Mouse (Mus musculus) telencephalon, adult 2 months (tissue): ENCODE data around the gene Nme1.
"Not testable (repeated sequence)": the region's sequence is repeated elsewhere in the genome, so short reads cannot be mapped to it uniquely, and the experiment has no call there.

Experiments
- DNase-seq: peaks from one replicate; pipeline ENCODE4 v3.0.0-alpha.2; 2011; ENCODE audit warnings: low read depth, low spot score

The Nme1 gene

DNA sequence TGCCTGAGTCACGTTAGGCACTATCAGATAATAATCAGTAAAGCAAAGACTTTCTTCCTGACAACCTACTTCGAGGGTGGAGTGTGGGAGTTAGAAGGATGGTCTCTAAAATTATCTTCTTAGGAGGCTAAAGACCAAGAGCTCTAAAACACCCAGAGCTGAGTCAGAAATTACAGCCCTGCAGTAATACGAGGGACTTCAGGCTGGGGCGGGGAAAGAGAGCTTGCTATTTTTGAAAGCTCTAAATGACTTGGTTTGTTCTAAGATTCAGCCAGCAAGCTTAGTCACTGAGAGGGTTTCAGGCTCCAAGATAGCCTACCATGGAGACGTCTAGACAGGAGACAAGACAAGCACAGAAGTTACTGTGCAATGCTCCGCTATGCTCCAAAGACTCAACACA is 2.9 kb downstream of the Nme1 start:
- peak; percentile 68 for DNase-seq

GRCm38 (mm10) chr11:93963013-93963412 is 5.3 kb downstream of the Nme1 start:
- DNase-seq = no peak

DNA sequence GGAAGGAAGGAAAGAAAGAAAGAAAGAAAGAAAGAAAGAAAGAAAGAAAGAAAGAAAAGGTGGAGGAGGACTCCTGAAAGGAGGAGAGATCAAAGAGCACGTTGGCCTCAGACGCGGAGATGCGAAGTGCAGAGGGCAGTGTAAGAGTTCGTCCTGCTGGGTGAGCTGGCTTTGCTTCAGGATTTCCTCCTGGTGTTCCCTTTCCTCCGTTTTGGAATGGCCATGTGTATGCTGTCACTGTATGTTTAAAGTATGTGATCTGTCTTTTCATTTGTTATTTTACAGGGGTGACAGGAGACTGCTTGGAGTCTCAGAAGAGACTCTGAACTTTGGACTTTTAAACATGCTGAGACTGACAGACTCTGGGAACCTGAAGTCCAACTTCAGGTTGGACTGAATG is 6.8 kb downstream of the Nme1 start:
- DNase-seq = no peak

DNA sequence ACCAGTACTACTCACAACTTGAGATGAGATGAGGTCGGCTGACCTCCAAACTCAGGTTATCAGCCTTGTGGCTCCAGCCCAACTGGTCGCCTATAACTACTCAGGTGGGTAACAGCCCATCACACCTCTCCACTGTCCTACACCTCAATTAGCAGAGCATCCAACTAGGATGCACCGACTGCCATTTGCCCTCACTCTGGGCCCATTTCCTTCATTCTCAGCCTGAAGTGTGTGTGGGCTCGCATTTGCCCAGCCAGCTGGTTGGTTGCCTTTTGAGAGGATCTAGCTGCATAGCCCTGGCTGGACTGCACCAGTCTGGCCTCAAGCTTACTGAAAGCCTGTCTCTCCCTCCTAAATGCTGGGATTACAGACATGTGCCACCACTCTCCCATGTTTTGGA is 10.6 kb downstream of the Nme1 start:
- no peak for DNase-seq

DNA sequence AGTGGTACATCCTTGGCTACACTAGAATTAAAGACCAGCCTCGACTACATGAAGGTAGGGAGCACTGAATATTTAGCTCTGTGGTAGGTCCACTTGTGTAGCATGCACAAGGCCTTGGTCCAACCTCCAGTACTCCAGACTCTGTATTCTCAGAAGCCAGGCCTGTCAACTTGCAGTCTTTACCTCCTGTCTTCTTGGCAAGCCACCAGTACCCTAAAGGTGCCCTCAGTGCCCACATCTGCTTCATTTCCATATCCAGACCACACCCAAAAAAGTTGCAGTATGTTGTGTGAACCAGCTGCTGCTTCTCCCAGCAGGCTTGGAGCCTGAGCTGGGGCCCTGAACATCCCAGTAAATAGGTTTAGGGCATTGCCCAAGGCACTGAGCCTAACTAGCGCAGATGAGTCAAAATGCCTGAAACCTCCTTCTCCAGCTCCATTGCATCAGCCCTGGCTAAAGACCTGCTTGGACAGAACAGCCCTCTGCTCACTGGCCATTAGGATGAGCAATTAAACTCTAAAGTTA is 11.2 kb downstream of the Nme1 start:
- no peak for DNase-seq

GRCm38 (mm10) chr11:93956159-93956558 is 12.2 kb downstream of the Nme1 start, which contains the start of gene Nme2:
TSS of gene Nme2 (minus strand) at chr11:93956259.
- DNase-seq = no peak

- peak; percentile 70 for DNase-seq
Measured at GRCm38 (mm10) chr11:93955256-93956150, 12.8 kb downstream of the Nme1 start.

- no peak for DNase-seq
Measured at GRCm38 (mm10) chr11:93954738-93955255, 13.5 kb downstream of the Nme1 start.

DNA sequence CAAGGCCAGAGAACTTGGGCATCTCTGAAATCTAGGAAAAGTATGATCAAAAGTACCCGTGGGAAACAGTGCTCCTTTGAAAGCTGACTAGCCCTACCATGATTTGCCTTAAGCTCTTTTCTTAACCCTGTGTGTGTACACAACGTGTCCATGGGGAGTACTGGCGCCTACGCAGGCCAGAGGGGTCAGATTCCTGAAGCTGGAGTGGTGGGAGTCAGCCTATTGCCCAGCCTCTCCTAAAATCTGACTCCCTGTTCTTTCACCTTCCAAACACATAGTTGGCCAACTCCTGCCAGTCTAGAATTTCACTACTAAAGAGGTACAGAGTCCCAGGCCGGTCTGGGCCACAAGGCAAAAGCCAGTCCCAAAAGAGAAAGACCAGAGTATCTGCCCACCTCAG is 15.9 kb downstream of the Nme1 start:
- DNase-seq = no peak

DNA sequence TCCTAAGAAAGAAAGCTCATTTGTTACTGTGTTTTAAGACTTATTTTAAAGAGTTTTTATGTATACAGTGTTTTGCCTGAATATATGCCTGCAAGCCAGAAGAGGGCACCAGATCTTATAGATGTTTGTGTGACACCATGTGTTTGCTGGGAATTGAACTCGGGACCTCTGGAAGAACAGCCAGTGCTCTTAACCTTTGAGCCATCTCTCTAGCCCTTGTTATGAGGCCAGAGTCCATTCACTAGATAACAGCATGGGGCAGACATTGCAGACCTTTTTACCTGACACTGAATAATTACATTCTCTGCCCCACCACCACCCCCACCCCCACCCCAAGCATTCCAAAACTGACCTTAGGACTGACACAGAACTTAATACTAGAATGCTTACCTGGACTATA is 18.3 kb downstream of the Nme1 start:
- no peak for DNase-seq

- no peak for DNase-seq
Measured at GRCm38 (mm10) chr11:93948887-93949567, 19.3 kb downstream of the Nme1 start.

GRCm38 (mm10) chr11:93944986-93945385 is 23.3 kb downstream of the Nme1 start:
- no peak for DNase-seq

DNA sequence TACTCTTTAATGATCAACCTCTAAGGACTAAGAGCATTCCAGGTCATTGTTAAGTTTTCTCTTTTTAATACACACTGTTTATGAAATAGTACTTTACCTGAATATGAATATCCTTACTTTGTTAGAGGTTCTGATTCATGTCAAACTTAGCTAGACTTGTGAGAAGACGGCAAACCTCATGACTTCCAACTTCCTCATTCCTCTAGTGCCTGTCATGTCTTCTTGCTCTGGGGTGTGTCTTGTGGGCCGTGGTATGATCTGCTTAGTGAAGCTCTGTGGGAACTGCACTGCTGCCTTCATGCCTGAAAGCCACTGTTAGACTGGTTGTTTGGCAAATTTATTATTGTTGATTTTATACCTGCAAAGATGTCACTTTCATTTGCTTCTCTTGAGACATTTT is 27.4 kb downstream of the Nme1 start:
- DNase-seq = no peak

GRCm38 (mm10) chr11:93929106-93929505 is 39.2 kb downstream of the Nme1 start:
- DNase-seq = no peak

DNA sequence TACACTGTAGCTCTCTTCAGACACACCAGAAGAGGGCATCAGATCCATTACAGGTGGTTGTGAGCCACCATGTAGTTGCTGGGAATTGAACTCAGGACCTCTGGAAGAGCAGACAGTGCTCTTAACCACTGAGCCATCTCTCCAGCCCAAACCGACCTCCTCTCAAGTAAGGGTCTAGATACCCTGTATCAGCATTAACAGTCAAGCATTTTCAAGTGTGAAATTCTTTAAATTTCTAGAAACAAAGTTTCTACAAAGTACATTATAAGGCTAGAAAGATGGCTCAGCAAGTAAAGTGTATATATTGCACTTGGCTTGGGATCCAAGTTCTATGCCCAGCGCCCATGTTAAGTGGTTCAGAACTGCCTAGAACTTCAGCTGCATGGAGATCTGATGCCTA is 53.3 kb downstream of the Nme1 start:
- not testable (repeated sequence) for DNase-seq

DNA sequence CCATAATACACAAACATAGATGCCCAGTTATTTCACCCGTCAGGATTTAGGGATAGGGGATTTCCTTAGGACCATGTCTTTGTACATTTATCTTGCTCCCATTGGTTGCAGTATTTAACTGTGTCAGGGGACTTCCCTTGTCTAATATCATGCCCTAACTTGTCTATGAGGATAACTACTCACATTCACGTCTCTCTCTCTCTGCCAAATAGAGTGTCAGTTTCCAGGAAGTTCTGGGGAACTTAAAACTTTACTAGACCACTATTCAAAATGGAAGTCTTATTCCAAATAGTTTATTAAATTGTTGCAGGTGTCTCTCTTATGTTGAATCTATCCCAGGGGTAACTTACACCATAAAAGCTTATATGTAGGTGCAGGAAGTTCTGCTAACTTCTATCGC is 56.7 kb downstream of the Nme1 start:
- DNase-seq = no peak

- no peak for DNase-seq
Measured at GRCm38 (mm10) chr11:93908829-93909228, 59.5 kb downstream of the Nme1 start.

GRCm38 (mm10) chr11:93907839-93908238 is 60.5 kb downstream of the Nme1 start:
- DNase-seq = no peak
